15 mouse cellular contexts compared by ENCODE assay signal in genomic region chr10:120826795-120827669, GRCm38 (mm10).
DNase-seq lines count a peak whose midpoint lies in the region; ATAC-seq lines count a peak whose summit lies in the region.
"Had no signal": no experiment of that assay in that cellular context is flagged by ENCODE, and none has a peak within 500 bp of the region (broad histone marks: within the 10 kb centered on the region; RNA-seq: fewer than 3 reads in every experiment).

No protein-coding gene starts in this region.

- no peak for ATAC-seq in hindbrain, embryonic 16.5 days
- ATAC-seq in hindbrain, embryonic 14.5 days (ENCODE audit: low FRiP score), result no peak
- ATAC-seq in forebrain, embryonic 12.5 days (ENCODE audit: low FRiP score), result peak; percentile 34; the same call in 1 of the 2 replicates
- peak; percentile 91 for ATAC-seq in megakaryocyte progenitor cell, adult 5-6 weeks (replicated peaks; ENCODE audit: poor library complexity)

- H3K27ac ChIP-seq in hindbrain, embryonic 16.5 days (ENCODE audit: low read depth, low read length), result no peak overlapping the region
- no peak overlapping the region for H3K27ac ChIP-seq in hindbrain, embryonic 14.5 days
- H3K27ac ChIP-seq in forebrain, embryonic 12.5 days, result peak overlapping the region; percentile 91
- H3K27ac ChIP-seq: kidney, embryonic 15.5 days; neural tube, embryonic 13.5 days; stomach, embryonic 15.5 days had no signal

- no peak for DNase-seq in hindbrain, embryonic 14.5 days (ENCODE audit: low spot score)
- peak; percentile 89 for DNase-seq in MEL-GATA-1-ER (ENCODE audit: extremely low read depth, low read depth)
- DNase-seq in left cerebral cortex, postnatal 4 days, result no peak
- DNase-seq in cerebellum, adult 11 months, result no peak
- no peak for DNase-seq in testis, postnatal 10 days (ENCODE audit: low spot score)
- DNase-seq: layer of hippocampus, postnatal 36 days; lung, adult 2 months had no signal

- no peak overlapping the region for H3K9ac ChIP-seq in hindbrain, embryonic 16.5 days (ENCODE audit: low read depth, low read length)
- H3K9ac ChIP-seq in hindbrain, embryonic 14.5 days, result no peak overlapping the region
- H3K9ac ChIP-seq in forebrain, embryonic 12.5 days, result no peak overlapping the region
- H3K9ac ChIP-seq: kidney, embryonic 15.5 days; midbrain, embryonic 12.5 days; neural tube, embryonic 13.5 days; stomach, embryonic 15.5 days had no signal

- no peaks in the 10 kb centered on the region for H3K27me3 ChIP-seq in hindbrain, embryonic 16.5 days (replicated peaks; ENCODE audit: control insufficient read depth, insufficient read depth, low read length)
- no peaks in the 10 kb centered on the region for H3K27me3 ChIP-seq in hindbrain, embryonic 14.5 days (ENCODE audit: control insufficient read depth, insufficient read depth, low read length)
- H3K27me3 ChIP-seq in forebrain, embryonic 12.5 days, result no peaks in the 10 kb centered on the region
- H3K27me3 ChIP-seq: kidney, embryonic 15.5 days; midbrain, embryonic 12.5 days; neural tube, embryonic 13.5 days; stomach, embryonic 15.5 days had no signal

- 0 out of 2 replicates have a peak overlapping the region, but pooled peaks have one; percentile 6 for H3K4me2 ChIP-seq in hindbrain, embryonic 16.5 days (ENCODE audit: low read length)
- H3K4me2 ChIP-seq in hindbrain, embryonic 14.5 days (replicated peaks), result no peak overlapping the region
- peak overlapping the region; percentile 34 for H3K4me2 ChIP-seq in forebrain, embryonic 12.5 days
- H3K4me2 ChIP-seq: kidney, embryonic 15.5 days; midbrain, embryonic 12.5 days; neural tube, embryonic 13.5 days; stomach, embryonic 15.5 days had no signal

- WGBS in hindbrain, embryonic 16.5 days, result 84% methylated on average over 27 of the region's 27 CpGs
- 86% methylated on average over 27 of the region's 27 CpGs for WGBS in hindbrain, embryonic 14.5 days
- 65% methylated on average over 27 of the region's 27 CpGs for WGBS in forebrain, embryonic 12.5 days

- H3K4me1 ChIP-seq in hindbrain, embryonic 16.5 days (ENCODE audit: control insufficient read depth, insufficient read depth, low read depth, low read length), result no peaks in the 10 kb centered on the region; the same call in 1 of the 2 replicates
- 0 out of 2 replicates have a peak, but pooled peaks cover 8% of the 10 kb centered on the region for H3K4me1 ChIP-seq in hindbrain, embryonic 14.5 days (replicated peaks; ENCODE audit: control insufficient read depth, insufficient read depth, low read length)
- peaks cover 24% of the 10 kb centered on the region for H3K4me1 ChIP-seq in forebrain, embryonic 12.5 days

- no peak overlapping the region for H3K4me3 ChIP-seq in hindbrain, embryonic 16.5 days (ENCODE audit: low read length)
- no peak overlapping the region for H3K4me3 ChIP-seq in hindbrain, embryonic 14.5 days (replicated peaks; ENCODE audit: low read length)
- H3K4me3 ChIP-seq in forebrain, embryonic 12.5 days (replicated peaks), result peak overlapping the region; percentile 11
- H3K4me3 ChIP-seq: erythroblast, embryonic 14.5 days; kidney, embryonic 15.5 days; midbrain, embryonic 12.5 days; neural tube, embryonic 13.5 days; stomach, embryonic 15.5 days had no signal

- intact Hi-C loops in left cerebral cortex, postnatal 4 days (cut with DNase I), result no loop called here

- H3K36me3 ChIP-seq in hindbrain, embryonic 16.5 days (ENCODE audit: control insufficient read depth, insufficient read depth, low read length), result no peaks in the 10 kb centered on the region
- H3K36me3 ChIP-seq in hindbrain, embryonic 14.5 days (replicated peaks; ENCODE audit: control insufficient read depth, insufficient read depth), result no peaks in the 10 kb centered on the region
- no peaks in the 10 kb centered on the region for H3K36me3 ChIP-seq in forebrain, embryonic 12.5 days (replicated peaks)
- H3K36me3 ChIP-seq: kidney, embryonic 15.5 days; midbrain, embryonic 12.5 days; neural tube, embryonic 13.5 days; stomach, embryonic 15.5 days had no signal

- H3K9me3 ChIP-seq in hindbrain, embryonic 16.5 days (ENCODE audit: control insufficient read depth, low read length), result no peaks in the 10 kb centered on the region
- H3K9me3 ChIP-seq in hindbrain, embryonic 14.5 days (ENCODE audit: control insufficient read depth, low read length), result no peaks in the 10 kb centered on the region
- no peaks in the 10 kb centered on the region for H3K9me3 ChIP-seq in forebrain, embryonic 12.5 days
- H3K9me3 ChIP-seq: kidney, embryonic 15.5 days; midbrain, embryonic 12.5 days; neural tube, embryonic 13.5 days; stomach, embryonic 15.5 days had no signal

Comparison
In these comparisons a context has a peak if more than half of its experiments do, and no peak if none do; other contexts are left out.
1. ATAC-seq: peak in forebrain, embryonic 12.5 days (single experiment) and megakaryocyte progenitor cell, adult 5-6 weeks (single experiment); none in hindbrain, embryonic 16.5 days (single experiment) and hindbrain, embryonic 14.5 days (single experiment).